Mouse (Mus musculus): ENCODE data around the gene Cfap126.
"Not testable (repeated sequence)": the region's sequence is repeated elsewhere in the genome, so short reads cannot be mapped to it uniquely, and the experiment has no call there.

Gene Cfap126

DNA sequence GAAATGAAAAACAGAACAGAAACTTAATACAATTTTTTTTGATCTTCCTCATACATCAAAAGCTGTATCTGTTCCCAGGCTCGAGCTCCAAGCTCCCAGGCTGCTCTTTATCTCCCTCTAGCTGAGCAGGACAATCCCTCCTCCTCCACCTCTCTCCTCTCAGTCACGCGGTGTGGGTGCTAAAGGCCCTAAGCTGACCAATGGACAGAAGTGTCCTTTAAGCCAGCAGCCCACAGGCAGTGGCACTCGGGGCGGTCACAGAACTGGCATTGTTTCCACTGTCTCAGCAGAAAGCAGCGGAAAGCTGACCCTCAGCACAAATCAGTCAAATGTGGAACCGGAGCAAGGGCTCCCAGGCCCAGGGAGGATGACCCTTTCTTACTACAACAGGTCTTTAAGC is 15.5 kb downstream of the Cfap126 start:
- no peak for DNase-seq (ENCODE audit: low read depth, low spot score)

DNA sequence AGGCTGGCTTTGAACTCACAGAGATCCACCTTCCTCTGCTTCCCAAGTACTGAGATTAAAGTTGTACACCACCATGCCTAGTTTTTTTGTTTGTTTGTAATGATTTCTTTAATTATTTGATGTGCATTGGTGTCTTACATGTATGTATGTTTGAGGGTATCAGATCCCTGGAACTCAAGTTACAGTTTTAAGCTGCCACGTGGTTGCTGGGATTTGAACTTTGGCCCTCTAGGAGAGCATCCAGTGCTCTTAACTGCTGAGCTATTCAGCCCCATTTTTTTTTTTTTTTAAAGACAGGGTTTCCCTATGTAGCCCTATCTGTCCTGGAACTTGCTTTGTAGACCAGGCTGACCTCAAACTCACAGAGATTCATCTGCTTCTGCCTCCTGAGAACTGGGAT is 17.3 kb downstream of the Cfap126 start:
- no peak for DNase-seq (ENCODE audit: low read depth, low spot score)

DNA sequence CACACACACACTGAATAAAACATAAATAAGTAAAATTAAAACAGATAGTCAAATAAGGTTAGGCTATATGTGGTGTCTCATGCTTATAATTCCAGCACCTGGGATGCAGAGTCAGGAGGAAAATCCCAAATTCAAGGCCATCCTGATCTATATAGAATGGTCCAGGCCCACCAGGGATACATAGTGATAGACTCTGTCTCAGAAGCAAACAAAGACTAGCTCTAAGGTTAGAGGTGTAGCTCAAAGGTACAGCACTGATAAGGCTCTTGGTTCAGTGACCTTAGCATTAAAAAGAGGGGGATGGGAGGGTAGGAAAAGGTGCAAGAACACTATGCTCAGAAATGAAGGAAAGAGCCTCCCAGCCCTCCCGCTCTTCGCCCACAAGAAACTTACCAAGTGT is 21.9 kb downstream of the Cfap126 start:
- no peak for DNase-seq (ENCODE audit: low read depth, low spot score)

DNA sequence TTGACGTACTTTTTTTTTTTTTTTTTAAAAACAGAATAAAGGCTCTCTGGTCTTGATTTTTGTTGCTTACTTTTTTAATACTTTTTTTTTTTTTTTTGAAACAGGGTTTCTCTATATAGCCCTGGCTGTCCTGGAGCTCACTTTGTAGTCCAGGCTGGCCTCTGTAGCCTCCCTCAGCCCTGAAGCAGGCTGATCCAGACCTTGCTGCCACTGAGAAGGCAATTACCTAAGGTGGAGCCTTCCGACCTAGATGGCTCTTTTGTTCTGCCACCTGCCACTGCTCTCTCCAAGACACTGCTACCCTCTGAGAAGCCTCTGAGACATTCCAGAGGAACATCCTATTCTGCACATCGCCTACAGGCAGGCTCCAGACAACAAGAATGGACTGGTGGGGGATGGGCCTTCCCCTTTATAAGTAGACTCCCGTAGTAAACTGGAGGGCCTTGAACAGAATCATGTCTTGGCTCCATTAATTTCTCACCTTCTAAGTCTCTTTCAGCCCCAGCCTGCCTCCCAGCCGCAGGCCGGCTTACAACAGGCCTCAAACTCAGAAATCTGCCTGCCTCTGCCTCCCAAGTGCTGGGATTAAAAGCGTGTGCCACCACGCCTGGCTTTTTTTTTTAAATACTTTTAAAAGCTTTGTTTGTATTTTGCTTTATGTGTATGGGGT is 23.9 kb downstream of the Cfap126 start:
- DNase-seq (ENCODE audit: low read depth, low spot score) = peak; percentile 73

DNA sequence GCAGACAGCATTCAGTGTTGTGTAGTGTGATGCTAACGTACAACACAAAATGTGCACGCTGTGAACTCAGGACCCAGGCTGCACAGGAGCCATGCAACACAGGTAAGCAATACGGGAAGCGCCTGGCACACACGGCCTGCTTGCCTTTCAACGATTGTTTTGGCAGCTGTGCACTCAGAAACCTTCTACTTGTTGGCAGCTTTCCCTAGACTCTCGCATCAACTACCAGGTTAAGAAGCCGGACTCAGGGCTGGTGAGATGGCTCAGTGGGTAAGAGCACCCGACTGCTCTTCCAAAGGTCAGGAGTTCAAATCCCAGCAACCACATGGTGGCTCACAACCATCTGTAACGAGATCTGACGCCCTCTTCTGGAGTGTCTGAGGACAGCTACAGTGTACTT is 29.3 kb downstream of the Cfap126 start:
- DNase-seq (ENCODE audit: low read depth, low spot score) = not testable (repeated sequence)

DNA sequence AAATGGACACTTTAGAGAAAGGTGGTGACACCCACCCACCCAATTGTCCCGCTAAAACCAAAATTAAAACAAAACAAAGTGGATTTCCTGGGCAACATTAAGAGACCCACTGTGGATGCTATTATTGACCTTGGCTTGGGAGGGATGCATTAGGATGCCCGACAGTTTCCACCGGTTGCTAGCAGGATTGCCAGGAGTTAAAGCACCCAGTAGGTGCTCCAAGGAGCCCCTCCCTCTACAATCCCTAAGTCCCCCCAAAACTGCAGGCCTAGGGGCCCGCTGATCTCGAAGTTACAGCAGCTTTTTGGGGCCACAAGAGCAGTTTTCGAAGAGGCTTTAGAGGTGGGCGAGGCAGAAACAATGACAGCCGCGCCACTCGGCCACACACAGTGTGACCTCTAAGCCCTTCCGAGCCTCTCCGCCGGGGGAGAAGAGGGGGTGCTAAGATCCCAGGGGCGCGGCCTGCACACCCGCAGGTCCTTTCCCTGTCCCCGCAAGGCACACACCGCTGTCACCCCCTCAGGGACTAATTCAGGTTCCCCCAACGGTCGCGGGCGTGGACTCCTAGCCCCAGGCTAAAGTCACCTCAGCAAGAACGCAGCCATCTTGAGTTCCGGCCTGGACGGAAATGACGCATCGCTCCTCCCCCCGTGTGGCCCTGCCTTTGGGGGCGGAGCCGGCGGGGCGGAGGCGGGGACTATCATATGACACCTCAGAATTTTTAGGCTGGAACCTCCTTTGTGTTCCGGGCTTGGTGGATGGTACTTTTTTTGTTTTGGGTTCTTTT is 36.4 kb downstream of the Cfap126 start, which contains the start of the genes Sdhc and Mpz:
Gene Sdhc, minus strand, starts transcription at position 630 of the 787 bp plus-strand sequence.
Gene Mpz, plus strand, starts transcription at position 738 of the 787 bp plus-strand sequence.
- peak; percentile 86 for DNase-seq (ENCODE audit: low read depth, low spot score)

DNA sequence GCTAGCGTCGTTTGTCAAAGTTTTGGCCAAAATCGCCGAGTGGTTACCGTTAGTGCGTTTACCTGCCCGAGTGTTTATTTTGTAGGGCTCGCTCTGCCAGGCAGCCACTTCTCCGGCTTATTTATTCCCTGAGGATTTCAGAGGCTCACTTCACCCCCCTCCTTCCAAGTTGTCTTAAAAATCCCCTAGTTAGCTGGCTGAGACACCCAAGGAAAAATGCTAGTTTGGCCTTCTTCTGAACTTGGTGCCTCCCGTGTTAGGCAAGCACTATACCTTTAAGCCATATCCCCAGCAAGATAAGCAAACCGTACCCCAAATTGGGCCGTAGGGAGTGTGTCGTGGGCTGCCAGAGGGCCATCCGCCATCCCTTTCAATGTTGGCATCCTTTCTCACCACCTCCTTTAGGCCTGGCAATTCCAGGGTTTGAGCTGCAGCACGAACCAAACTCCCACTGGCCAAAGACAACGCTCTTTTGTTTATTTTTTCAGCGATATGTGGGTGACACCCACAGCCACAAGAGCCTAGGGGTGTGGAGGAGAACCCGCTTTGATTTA is 37.2 kb downstream of the Cfap126 start:
- DNase-seq (ENCODE audit: low read depth, low spot score) = no peak

DNA sequence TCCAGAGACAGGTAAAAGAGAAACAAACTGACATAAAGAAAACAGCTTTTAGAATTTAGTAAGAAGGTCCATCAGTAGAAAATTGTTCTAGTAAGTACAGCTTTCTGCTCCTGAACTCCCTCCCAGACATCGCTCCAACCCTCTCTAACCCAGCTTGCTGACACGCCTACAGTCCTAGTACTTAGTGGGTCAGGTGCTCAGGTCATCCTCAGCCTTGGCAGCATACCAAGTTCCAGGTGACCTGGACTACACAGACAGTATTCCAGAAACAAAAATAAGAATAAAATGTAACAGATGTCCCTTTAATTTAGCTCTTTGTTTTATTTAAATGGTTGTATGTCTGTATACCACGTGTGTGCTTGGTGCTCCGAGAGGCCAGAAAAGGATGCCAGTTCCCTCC is 38.2 kb downstream of the Cfap126 start:
- no peak for DNase-seq (ENCODE audit: low read depth, low spot score)

DNA sequence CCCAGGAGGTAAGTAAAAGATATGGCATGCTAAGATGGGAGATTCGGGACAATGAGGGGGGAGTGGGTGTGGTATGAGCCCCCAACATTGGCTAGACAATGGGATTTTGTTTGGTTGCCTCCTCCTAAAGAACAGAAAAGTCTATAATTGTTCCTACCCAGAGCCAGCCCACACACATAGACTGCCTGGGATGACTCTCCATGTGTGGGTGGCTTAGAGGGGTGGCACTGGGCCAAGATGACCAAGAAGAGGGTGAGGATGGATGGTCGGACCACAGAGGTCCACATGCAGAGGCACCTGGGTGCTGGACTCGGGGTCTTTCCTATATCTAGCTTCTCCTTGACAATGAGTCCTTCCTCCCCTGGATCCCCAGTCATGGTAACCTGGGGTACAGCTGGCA is 42.9 kb downstream of the Cfap126 start:
- no peak for DNase-seq (ENCODE audit: low read depth, low spot score)

- no peak for DNase-seq (ENCODE audit: low read depth, low spot score)
Measured at GRCm38 (mm10) chr1:171157965-171158364, 44.2 kb downstream of the Cfap126 start.

GRCm38 (mm10) chr1:171159485-171159975 is 45.8 kb downstream of the Cfap126 start:
- DNase-seq (ENCODE audit: low read depth, low spot score) = no peak

DNA sequence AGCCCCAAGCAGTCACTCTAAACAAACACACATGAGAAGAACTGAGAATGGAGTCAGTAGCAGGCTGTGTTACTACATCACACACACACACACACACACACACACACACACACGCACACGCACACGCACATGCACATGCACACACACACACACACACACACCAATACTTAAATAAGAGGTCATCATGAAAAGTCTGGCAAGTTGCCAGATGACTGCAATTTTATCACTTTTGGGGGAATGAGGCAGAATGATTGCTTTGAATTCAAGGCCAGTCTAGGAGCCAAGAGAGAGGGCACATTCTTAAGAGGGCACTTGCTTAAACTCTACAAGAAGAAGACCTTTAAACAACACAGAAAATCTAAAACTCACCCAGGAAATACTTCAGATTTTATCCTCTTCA is 48.8 kb downstream of the Cfap126 start:
- DNase-seq (ENCODE audit: low read depth, low spot score) = no peak

DNA sequence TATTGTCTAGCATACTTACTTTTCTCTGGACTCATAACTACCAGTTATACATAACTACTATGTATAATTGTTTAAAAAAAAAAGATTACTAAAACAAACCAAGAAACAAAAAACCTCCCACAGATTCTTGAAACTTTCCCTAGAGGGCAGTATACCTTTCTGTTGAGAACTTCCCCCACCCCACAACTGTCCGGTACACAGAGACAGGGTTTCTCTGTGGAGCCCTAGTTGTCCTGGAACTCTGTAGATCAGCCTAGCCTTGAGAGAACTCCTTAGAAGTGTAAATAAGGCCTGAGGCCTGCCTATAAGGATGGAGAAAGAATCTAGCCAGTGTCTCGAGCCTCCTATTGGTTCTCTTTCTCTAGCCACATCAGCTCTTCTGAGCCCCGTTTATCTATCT is 50.5 kb downstream of the Cfap126 start:
- no peak for DNase-seq (ENCODE audit: low read depth, low spot score)

GRCm38 (mm10) chr1:171165629-171166345 is 52.1 kb downstream of the Cfap126 start:
- DNase-seq (ENCODE audit: low read depth, low spot score) = no peak

DNA sequence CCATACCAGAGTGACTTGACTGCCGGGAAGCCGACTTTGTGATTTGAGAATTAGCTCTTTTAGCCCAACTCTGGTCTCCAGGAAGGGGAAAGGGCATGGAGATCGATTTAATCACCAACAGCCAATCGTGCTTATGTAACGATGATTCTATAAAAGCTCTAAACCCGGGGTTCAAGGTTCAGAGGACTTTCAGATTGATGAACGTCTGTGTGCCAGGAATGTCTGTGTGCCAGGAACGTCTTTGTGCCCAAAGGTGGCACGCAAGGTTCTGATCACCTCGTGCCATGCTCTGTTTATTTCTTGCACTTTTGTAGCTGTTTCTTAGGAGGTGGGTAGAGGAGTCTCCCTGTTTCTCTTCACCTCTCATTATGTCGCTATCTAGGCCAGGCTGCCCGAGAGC is 55.2 kb downstream of the Cfap126 start:
- DNase-seq (ENCODE audit: low read depth, low spot score) = no peak

GRCm38 (mm10) chr1:171169913-171170312 is 56.2 kb downstream of the Cfap126 start:
- DNase-seq (ENCODE audit: low read depth, low spot score) = no peak

- DNase-seq (ENCODE audit: low read depth, low spot score) = no peak
Measured at GRCm38 (mm10) chr1:171171138-171171537, 57.4 kb downstream of the Cfap126 start.

DNA sequence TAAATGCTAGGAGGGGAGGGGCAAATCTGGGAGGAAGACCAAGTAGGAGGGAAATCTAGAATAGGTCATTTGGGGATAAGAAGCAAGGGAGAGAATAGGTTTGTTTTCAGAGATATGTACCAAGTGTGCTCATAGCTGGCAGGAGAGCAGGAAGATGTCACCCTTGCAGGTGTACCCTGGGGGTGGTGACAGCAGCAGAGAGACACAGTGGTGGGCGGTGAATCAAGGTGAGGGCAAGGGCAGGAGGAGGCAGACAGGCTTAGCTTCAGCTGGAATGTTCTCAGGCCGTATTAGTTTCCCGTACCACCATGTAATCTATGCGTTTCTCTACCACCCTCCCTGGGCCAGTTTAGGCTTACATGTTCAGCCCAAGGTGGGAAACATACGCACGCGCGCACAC is 59.1 kb downstream of the Cfap126 start:
- DNase-seq (ENCODE audit: low read depth, low spot score) = no peak
